Mouse (Mus musculus): ENCODE measurements at regions not wholly inside any gene's neighbourhood (a gene's known extent, or its start where the extent isn't known, plus 50 kb on each side); places are given as distances from the start of the nearest gene placed in this dataset.
A peak's percentile ranks its signal among the peaks of the same experiment; 100 is the strongest.

GRCm38 (mm10) chr5:64653764-64654163 is 149.4 kb upstream of the Klf3 start:
- H3K4me2 ChIP-seq (replicated peaks; ENCODE audit: low read depth): 0 out of 2 replicates have a peak overlapping the region, but pooled peaks have one; percentile 9
- ATAC-seq: peak; percentile 86

DNA sequence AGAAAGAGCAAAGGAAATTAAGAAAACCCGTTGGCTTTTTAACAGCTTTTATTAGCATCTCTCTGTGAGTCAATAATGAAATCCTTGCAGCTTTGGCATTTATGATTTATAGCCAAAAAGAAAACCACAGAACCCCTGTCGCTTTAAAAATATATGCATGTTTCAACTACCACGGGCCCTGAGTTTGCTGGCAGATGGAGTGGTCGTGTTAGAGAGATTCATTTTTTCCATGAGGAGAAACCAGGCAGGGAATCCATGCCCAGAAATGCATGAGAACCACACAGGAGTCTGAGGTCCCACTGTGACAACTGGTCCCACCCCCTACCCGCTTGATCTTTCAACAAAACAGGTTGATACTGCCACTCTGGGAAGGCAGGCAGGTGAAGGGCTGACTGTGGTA is 147.9 kb upstream of the Klf3 start:
- WGBS: 69% methylated on average over 5 of the region's 5 CpGs
- Histone ChIP-seq H3K4me1 (replicated peaks; ENCODE audit: control insufficient read depth, insufficient read depth, low read length) (0 out of 2 replicates have a peak, but pooled peaks cover 4% of the 10 kb centered on the region), H3K9ac (ENCODE audit: low read depth, low read length) (no peak overlapping the region), H3K4me3 (ENCODE audit: low read depth, low read length) (no peak overlapping the region), H3K9me3 (ENCODE audit: control insufficient read depth) (no peaks in the 10 kb centered on the region), H3K27ac (ENCODE audit: low read depth, low read length) (no peak overlapping the region), H3K36me3 (ENCODE audit: control insufficient read depth, insufficient read depth) (no peaks in the 10 kb centered on the region), H3K27me3 (replicated peaks; ENCODE audit: control insufficient read depth, insufficient read depth, low read length) (no peaks in the 10 kb centered on the region), H3K4me2 (replicated peaks; ENCODE audit: low read depth) (no peak overlapping the region)
- ATAC-seq: no peak
- TF ChIP-seq CTCF (IDR thresholded peaks at IDR 0.05; ENCODE audit: low read depth): no peak

More at GRCm38 (mm10) chr5:64653764-64654163, 149.4 kb upstream of the Klf3 start:
- WGBS: 40% methylated on average over 5 of the region's 5 CpGs
- no peak for TF ChIP-seq CTCF (IDR thresholded peaks at IDR 0.05; ENCODE audit: low read depth)
- peaks cover 5% of the 10 kb centered on the region; the same call in 1 of the 2 replicates for H3K4me1 ChIP-seq (replicated peaks; ENCODE audit: control insufficient read depth, insufficient read depth, low read length)
- no peaks in the 10 kb centered on the region for H3K36me3 ChIP-seq (ENCODE audit: control insufficient read depth, insufficient read depth)
- H3K27ac ChIP-seq (ENCODE audit: low read depth, low read length): peak overlapping the region; percentile 5; the same call in 1 of the 2 replicates
- no peak overlapping the region for H3K4me3 ChIP-seq (ENCODE audit: low read depth, low read length)
- H3K9me3 ChIP-seq (ENCODE audit: control insufficient read depth): no peaks in the 10 kb centered on the region
- no peaks in the 10 kb centered on the region for H3K27me3 ChIP-seq (replicated peaks; ENCODE audit: control insufficient read depth, insufficient read depth, low read length)
- H3K9ac ChIP-seq (ENCODE audit: low read depth, low read length): no peak overlapping the region

DNA sequence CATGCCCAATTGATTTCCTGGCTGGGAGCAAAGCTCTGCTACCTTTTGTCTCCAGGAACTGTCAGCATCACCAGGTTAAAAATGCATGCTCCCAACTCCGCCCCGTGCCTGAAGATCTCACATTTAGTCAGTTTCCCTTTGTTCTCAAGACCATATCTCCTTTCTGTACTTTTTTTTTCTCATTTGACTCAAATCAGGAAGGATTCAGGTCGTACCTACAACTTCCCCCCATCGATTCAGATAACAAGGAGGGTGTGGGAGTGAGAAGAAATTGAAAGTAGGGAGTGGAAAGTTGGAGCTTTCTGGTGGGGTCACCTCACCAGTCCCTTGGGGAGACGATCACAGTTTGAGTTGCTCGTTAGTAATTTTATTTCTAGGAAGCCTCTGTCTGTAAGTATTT is 141.2 kb upstream of the Klf3 start:
- Histone ChIP-seq H3K36me3 (ENCODE audit: control insufficient read depth, insufficient read depth) (no peaks in the 10 kb centered on the region), H3K27ac (ENCODE audit: low read depth, low read length) (no peak overlapping the region), H3K27me3 (replicated peaks; ENCODE audit: control insufficient read depth, insufficient read depth, low read length) (no peaks in the 10 kb centered on the region), H3K9me3 (ENCODE audit: control insufficient read depth) (no peaks in the 10 kb centered on the region), H3K9ac (ENCODE audit: low read depth, low read length) (no peak overlapping the region), H3K4me3 (ENCODE audit: low read depth, low read length) (no peak overlapping the region), H3K4me2 (replicated peaks; ENCODE audit: low read depth) (no peak overlapping the region), H3K4me1 (replicated peaks; ENCODE audit: control insufficient read depth, insufficient read depth, low read length) (no peaks in the 10 kb centered on the region)
- no peak for TF ChIP-seq CTCF (IDR thresholded peaks at IDR 0.05; ENCODE audit: low read depth)
- no peak for ATAC-seq
- WGBS: 34% methylated on average over 6 of the region's 6 CpGs

GRCm38 (mm10) chr5:64662476-64662875 is 140.7 kb upstream of the Klf3 start:
- H3K9ac ChIP-seq (ENCODE audit: low read depth, low read length): no peak overlapping the region
- no peaks in the 10 kb centered on the region for H3K27me3 ChIP-seq (replicated peaks; ENCODE audit: control insufficient read depth, insufficient read depth, low read length)
- H3K36me3 ChIP-seq (ENCODE audit: control insufficient read depth, insufficient read depth): no peaks in the 10 kb centered on the region
- no peak for ATAC-seq
- H3K4me1 ChIP-seq (replicated peaks; ENCODE audit: control insufficient read depth, insufficient read depth, low read length): no peaks in the 10 kb centered on the region
- WGBS: 51% methylated on average over 7 of the region's 7 CpGs
- TF ChIP-seq CTCF (IDR thresholded peaks at IDR 0.05; ENCODE audit: low read depth): no peak
- H3K27ac ChIP-seq (ENCODE audit: low read depth, low read length): no peak overlapping the region
- no peak overlapping the region for H3K4me2 ChIP-seq (replicated peaks; ENCODE audit: low read depth)
- H3K9me3 ChIP-seq (ENCODE audit: control insufficient read depth): no peaks in the 10 kb centered on the region
- no peak overlapping the region for H3K4me3 ChIP-seq (ENCODE audit: low read depth, low read length)

- WGBS: 72% methylated on average over 1 of the region's 1 CpGs
- no peak for TF ChIP-seq CTCF (IDR thresholded peaks at IDR 0.05; ENCODE audit: low read depth)
- H3K9ac ChIP-seq (ENCODE audit: low read depth, low read length): no peak overlapping the region
- H3K4me3 ChIP-seq (ENCODE audit: low read depth, low read length): no peak overlapping the region
- no peak for ATAC-seq
- H3K4me1 ChIP-seq (replicated peaks; ENCODE audit: control insufficient read depth, insufficient read depth, low read length): no peaks in the 10 kb centered on the region
- H3K36me3 ChIP-seq (ENCODE audit: control insufficient read depth, insufficient read depth): no peaks in the 10 kb centered on the region
- no peaks in the 10 kb centered on the region for H3K9me3 ChIP-seq (ENCODE audit: control insufficient read depth)
- no peaks in the 10 kb centered on the region for H3K27me3 ChIP-seq (replicated peaks; ENCODE audit: control insufficient read depth, insufficient read depth, low read length)
- no peak overlapping the region for H3K4me2 ChIP-seq (replicated peaks; ENCODE audit: low read depth)
- H3K27ac ChIP-seq (ENCODE audit: low read depth, low read length): no peak overlapping the region
Measured at GRCm38 (mm10) chr5:64663766-64664165, 139.4 kb upstream of the Klf3 start.

DNA sequence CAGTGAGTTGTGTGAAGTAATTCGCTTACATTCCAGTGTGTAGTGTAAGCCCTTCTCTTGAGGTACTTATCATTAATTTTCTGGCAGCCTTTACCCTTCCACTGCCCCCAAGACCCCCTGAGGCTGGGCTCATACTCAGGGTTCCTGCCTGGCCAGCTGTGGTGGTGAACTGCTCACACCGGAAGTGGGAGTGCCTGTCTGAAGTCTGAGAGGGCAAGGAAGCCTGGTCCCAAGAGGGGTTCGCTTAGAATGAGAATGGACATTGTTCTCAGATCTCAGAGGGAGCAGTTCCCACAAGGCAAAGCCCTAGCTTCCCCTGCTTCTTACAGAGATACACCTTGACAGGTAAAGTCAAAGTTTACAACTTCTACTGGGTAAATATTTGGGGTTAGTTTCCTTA is 138.1 kb upstream of the Klf3 start:
- no peak for TF ChIP-seq CTCF (IDR thresholded peaks at IDR 0.05; ENCODE audit: low read depth)
- Histone ChIP-seq H3K4me2 (replicated peaks; ENCODE audit: low read depth) (no peak overlapping the region), H3K4me3 (ENCODE audit: low read depth, low read length) (no peak overlapping the region), H3K4me1 (replicated peaks; ENCODE audit: control insufficient read depth, insufficient read depth, low read length) (no peaks in the 10 kb centered on the region), H3K9ac (ENCODE audit: low read depth, low read length) (no peak overlapping the region), H3K36me3 (ENCODE audit: control insufficient read depth, insufficient read depth) (no peaks in the 10 kb centered on the region), H3K9me3 (ENCODE audit: control insufficient read depth) (no peaks in the 10 kb centered on the region), H3K27me3 (replicated peaks; ENCODE audit: control insufficient read depth, insufficient read depth, low read length) (no peaks in the 10 kb centered on the region), H3K27ac (ENCODE audit: low read depth, low read length) (no peak overlapping the region)
- no peak for ATAC-seq
- 63% methylated on average over 3 of the region's 3 CpGs for WGBS

DNA sequence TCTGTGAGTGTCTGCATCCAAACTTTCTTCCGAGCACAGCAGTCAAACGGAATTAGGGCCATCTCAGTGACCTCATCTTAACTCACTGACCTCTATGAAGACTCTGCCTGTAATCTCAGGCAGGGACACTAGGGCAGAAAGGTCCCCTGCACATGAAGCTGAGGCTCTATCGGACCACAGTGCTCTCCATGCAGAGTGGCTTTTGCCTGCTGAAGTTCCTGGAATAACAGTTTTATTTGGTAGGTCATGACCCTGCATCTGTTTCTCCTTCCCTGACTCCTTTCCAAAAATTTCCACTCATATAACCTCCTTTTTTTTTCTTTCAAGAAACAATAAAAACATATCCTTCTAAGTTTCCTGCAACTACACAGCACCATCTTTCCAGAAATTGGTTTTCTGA is 136.9 kb upstream of the Klf3 start:
- Histone ChIP-seq H3K4me1 (replicated peaks; ENCODE audit: control insufficient read depth, insufficient read depth, low read length) (no peaks in the 10 kb centered on the region), H3K27me3 (replicated peaks; ENCODE audit: control insufficient read depth, insufficient read depth, low read length) (no peaks in the 10 kb centered on the region), H3K27ac (ENCODE audit: low read depth, low read length) (no peak overlapping the region), H3K4me3 (ENCODE audit: low read depth, low read length) (no peak overlapping the region), H3K4me2 (replicated peaks; ENCODE audit: low read depth) (no peak overlapping the region), H3K9me3 (ENCODE audit: control insufficient read depth) (no peaks in the 10 kb centered on the region), H3K9ac (ENCODE audit: low read depth, low read length) (no peak overlapping the region), H3K36me3 (ENCODE audit: control insufficient read depth, insufficient read depth) (no peaks in the 10 kb centered on the region)
- ATAC-seq: no peak
- 72% methylated on average over 3 of the region's 3 CpGs for WGBS
- TF ChIP-seq CTCF (IDR thresholded peaks at IDR 0.05; ENCODE audit: low read depth): 0 out of 2 replicates have a peak, but pooled peaks have one; percentile 15

Measured in intestine, postnatal 0 days (tissue).